Mouse (Mus musculus): ENCODE data around the gene Cyp2t4. TPM values are rescaled to one million over a fixed set of nuclear protein-coding genes. Genes with fewer than 3 reads are reported as not detected.
A peak's percentile ranks its signal among the peaks of the same experiment; 100 is the strongest.

Gene Cyp2t4
- total and polyA plus RNA-seq, 2 experiments from 2014 or later, result not detected

DNA sequence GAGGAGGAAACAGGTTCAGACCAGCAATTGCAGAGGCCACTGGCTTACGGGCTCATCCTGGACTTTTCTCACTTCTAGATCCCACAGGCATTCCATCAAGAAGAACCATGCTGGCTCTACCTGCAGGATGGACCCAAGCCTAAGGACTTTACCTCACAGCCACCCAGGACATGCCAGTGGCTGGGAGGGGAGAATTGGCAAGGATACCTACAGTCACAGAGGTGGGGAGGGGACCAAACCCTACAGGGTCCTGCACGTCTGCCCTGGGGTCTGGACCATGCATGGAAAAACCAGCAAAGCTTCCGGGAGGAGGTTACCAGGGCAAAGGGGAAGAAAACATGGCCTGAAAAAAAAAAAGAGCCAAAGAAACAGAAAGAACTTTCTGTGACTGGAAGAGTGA lies 17.5 kb downstream of the Cyp2t4 start:
- Histone ChIP-seq H3K9ac (replicated peaks; ENCODE audit: low read depth, low read length) (no peak overlapping the region), H3K4me2 (ENCODE audit: low read depth, low read length) (no peak overlapping the region), H3K36me3 (replicated peaks; ENCODE audit: control insufficient read depth, insufficient read depth, low read length) (peaks cover 38% of the 10 kb centered on the region), H3K27me3 (ENCODE audit: control insufficient read depth, insufficient read depth, low read length) (no peaks in the 10 kb centered on the region), H3K9me3 (replicated peaks; ENCODE audit: control insufficient read depth, low read length) (no peaks in the 10 kb centered on the region), H3K27ac (ENCODE audit: low read depth) (no peak overlapping the region), H3K4me3 (ENCODE audit: low read depth, low read length) (no peak overlapping the region), H3K4me1 (ENCODE audit: control insufficient read depth, insufficient read depth) (no peaks in the 10 kb centered on the region)
- WGBS, result 89% methylated on average over 3 of the region's 3 CpGs
- DNase-seq (ENCODE audit: low spot score) (no peak), ATAC-seq (ENCODE audit: insufficient read depth, low read depth) (no peak)
- TF ChIP-seq EP300 (IDR thresholded peaks at IDR 0.05; ENCODE audit: low read depth), result no peak
- TF ChIP-seq CTCF (IDR thresholded peaks at IDR 0.05; ENCODE audit: low read depth), result no peak

- H3K36me3 ChIP-seq (replicated peaks; ENCODE audit: control insufficient read depth, insufficient read depth, low read length), result peaks cover 38% of the 10 kb centered on the region
- H3K4me2 ChIP-seq (ENCODE audit: low read depth, low read length), result no peak overlapping the region
- H3K4me3 ChIP-seq (ENCODE audit: low read depth, low read length), result no peak overlapping the region
- no peaks in the 10 kb centered on the region for H3K9me3 ChIP-seq (replicated peaks; ENCODE audit: control insufficient read depth, low read length)
- TF ChIP-seq CTCF (IDR thresholded peaks at IDR 0.05; ENCODE audit: low read depth), result no peak
- WGBS, result 92% methylated on average over 15 of the region's 15 CpGs
- H3K9ac ChIP-seq (replicated peaks; ENCODE audit: low read depth, low read length), result no peak overlapping the region
- H3K27me3 ChIP-seq (ENCODE audit: control insufficient read depth, insufficient read depth, low read length), result no peaks in the 10 kb centered on the region
- DNase-seq (ENCODE audit: low spot score) (no peak), ATAC-seq (ENCODE audit: insufficient read depth, low read depth) (no peak)
- H3K27ac ChIP-seq (ENCODE audit: low read depth), result no peak overlapping the region
- peaks cover 10% of the 10 kb centered on the region for H3K4me1 ChIP-seq (ENCODE audit: control insufficient read depth, insufficient read depth)
Observed at GRCm38 (mm10) chr7:27174496-27174895, 21.0 kb downstream of the Cyp2t4 start.

DNA sequence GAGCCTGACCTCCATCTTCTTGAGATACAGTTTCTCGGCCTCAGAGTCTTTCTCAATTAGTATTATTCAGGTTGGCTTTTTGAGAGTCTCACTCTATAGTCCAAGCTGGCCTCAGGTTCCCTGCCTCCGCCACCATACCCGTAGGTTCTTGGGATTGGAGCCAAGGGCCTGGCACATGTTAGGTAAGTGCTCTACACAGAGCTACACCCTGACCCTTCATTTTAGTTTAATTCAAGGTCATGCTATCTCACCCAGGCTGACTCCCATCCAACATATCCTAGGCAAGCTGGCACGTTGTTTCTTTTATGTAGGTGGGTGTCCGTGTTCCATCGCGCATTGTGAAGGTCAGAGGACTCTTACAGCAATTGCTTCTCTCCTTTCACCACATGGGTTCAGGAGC lies 21.4 kb downstream of the Cyp2t4 start:
- Histone ChIP-seq H3K27me3 (ENCODE audit: control insufficient read depth, insufficient read depth, low read length) (no peaks in the 10 kb centered on the region), H3K9me3 (replicated peaks; ENCODE audit: control insufficient read depth, low read length) (no peaks in the 10 kb centered on the region), H3K4me3 (ENCODE audit: low read depth, low read length) (no peak overlapping the region), H3K4me1 (ENCODE audit: control insufficient read depth, insufficient read depth) (peaks cover 12% of the 10 kb centered on the region), H3K36me3 (replicated peaks; ENCODE audit: control insufficient read depth, insufficient read depth, low read length) (peaks cover 38% of the 10 kb centered on the region), H3K27ac (ENCODE audit: low read depth) (no peak overlapping the region), H3K4me2 (ENCODE audit: low read depth, low read length) (no peak overlapping the region), H3K9ac (replicated peaks; ENCODE audit: low read depth, low read length) (no peak overlapping the region)
- TF ChIP-seq EP300 (IDR thresholded peaks at IDR 0.05; ENCODE audit: low read depth), result no peak
- no peak for TF ChIP-seq CTCF (IDR thresholded peaks at IDR 0.05; ENCODE audit: low read depth)
- no peak for DNase-seq (ENCODE audit: low spot score)
- 56% methylated on average over 7 of the region's 7 CpGs for WGBS
- no peak for ATAC-seq (ENCODE audit: insufficient read depth, low read depth)

GRCm38 (mm10) chr7:27177942-27178323 lies 24.4 kb downstream of the Cyp2t4 start:
- WGBS, result 19% methylated on average over 4 of the region's 4 CpGs
- TF ChIP-seq CTCF (IDR thresholded peaks at IDR 0.05; ENCODE audit: low read depth) (no peak), EP300 (IDR thresholded peaks at IDR 0.05; ENCODE audit: low read depth) (no peak)
- no peaks in the 10 kb centered on the region for H3K27me3 ChIP-seq (ENCODE audit: control insufficient read depth, insufficient read depth, low read length)
- peak overlapping the region; percentile 94 for H3K27ac ChIP-seq (ENCODE audit: low read depth)
- DNase-seq (ENCODE audit: low spot score) (no peak), ATAC-seq (ENCODE audit: insufficient read depth, low read depth) (no peak)
- H3K9ac ChIP-seq (replicated peaks; ENCODE audit: low read depth, low read length), result peak overlapping the region; percentile 62; the same call in 1 of the 2 replicates
- peaks cover 12% of the 10 kb centered on the region for H3K4me1 ChIP-seq (ENCODE audit: control insufficient read depth, insufficient read depth)
- H3K36me3 ChIP-seq (replicated peaks; ENCODE audit: control insufficient read depth, insufficient read depth, low read length), result peaks cover 15% of the 10 kb centered on the region
- H3K4me3 ChIP-seq (ENCODE audit: low read depth, low read length), result peak overlapping the region; percentile 80
- peak overlapping the region; percentile 59 for H3K4me2 ChIP-seq (ENCODE audit: low read depth, low read length)
- H3K9me3 ChIP-seq (replicated peaks; ENCODE audit: control insufficient read depth, low read length), result no peaks in the 10 kb centered on the region

- DNase-seq (ENCODE audit: low spot score), result peak; percentile 99
- Histone ChIP-seq H3K9ac (replicated peaks; ENCODE audit: low read depth, low read length) (peak within 1 kb of the TSS; percentile 62), H3K4me3 (ENCODE audit: low read depth, low read length) (peak within 1 kb of the TSS; percentile 80), H3K27ac (ENCODE audit: low read depth) (peak within 1 kb of the TSS; percentile 94), H3K9me3 (replicated peaks; ENCODE audit: control insufficient read depth, low read length) (no peaks in the 10 kb centered on the region), H3K4me1 (ENCODE audit: control insufficient read depth, insufficient read depth) (peaks cover 12% of the 10 kb centered on the region), H3K4me2 (ENCODE audit: low read depth, low read length) (peak within 1 kb of the TSS; percentile 59), H3K27me3 (ENCODE audit: control insufficient read depth, insufficient read depth, low read length) (no peaks in the 10 kb centered on the region), H3K36me3 (replicated peaks; ENCODE audit: control insufficient read depth, insufficient read depth, low read length) (peaks cover 9% of the 10 kb centered on the region)
- peak; percentile 81 for TF ChIP-seq EP300 (IDR thresholded peaks at IDR 0.05; ENCODE audit: low read depth)
- peak; percentile 59 for TF ChIP-seq CTCF (IDR thresholded peaks at IDR 0.05; ENCODE audit: low read depth)
- under 1% methylated on average over 52 of the region's 53 CpGs for WGBS
- ATAC-seq (ENCODE audit: insufficient read depth, low read depth), result peak; percentile 97
Observed at GRCm38 (mm10) chr7:27178324-27179216, 25.1 kb downstream of the Cyp2t4 start, which contains the start of gene Rab4b. TSS of gene Rab4b (minus strand) at chr7:27178896.

Data from heart, postnatal 0 days (tissue).